Mouse (Mus musculus): Measurements from ENCODE around the gene Vkorc1l1. TPM values are rescaled to one million over a fixed set of nuclear protein-coding genes. Genes with fewer than 3 reads are reported as not detected.

Vkorc1l1 gene
- polyA plus RNA-seq, 1 experiment, result 13.2 TPM

DNA sequence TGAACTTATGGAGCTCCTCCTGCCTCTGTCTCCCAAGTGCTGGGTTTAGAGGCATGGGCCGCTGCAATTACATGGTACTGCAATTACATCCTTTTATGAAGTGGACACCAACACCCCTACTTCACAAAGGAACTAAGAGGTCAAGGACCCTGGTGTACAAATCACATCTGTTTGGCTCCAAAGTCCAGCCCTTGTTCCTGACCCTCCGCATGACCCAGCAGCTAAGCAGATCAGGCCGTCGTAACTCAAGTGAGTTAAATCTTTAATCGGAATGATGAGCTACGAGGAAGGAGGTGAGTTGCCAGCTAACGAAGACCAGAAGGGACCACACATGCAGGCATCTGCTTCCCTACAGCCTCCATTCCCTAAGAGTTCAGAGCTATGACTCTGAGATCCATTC, 80.6 kb downstream of the Vkorc1l1 start:
- Histone ChIP-seq H3K36me3 (ENCODE audit: control insufficient read depth, insufficient read depth) (no peaks in the 10 kb centered on the region), H3K4me3 (no peak overlapping the region), H3K79me2 (ENCODE audit: control insufficient read depth, insufficient read depth) (no peaks in the 10 kb centered on the region), H3K27me3 (ENCODE audit: control insufficient read depth, insufficient read depth, insufficient read length) (no peaks in the 10 kb centered on the region), H3K4me2 (ENCODE audit: low read depth) (no peak overlapping the region), H3ac (ENCODE audit: control insufficient read depth, insufficient read length) (no peak overlapping the region)
- TF ChIP-seq TCF3 (IDR thresholded peaks at IDR 0.05; ENCODE audit: insufficient read length, low read depth) (no peak), REST (IDR thresholded peaks at IDR 0.05; ENCODE audit: insufficient read depth, insufficient read length) (no peak), MYOG (IDR thresholded peaks at IDR 0.05; ENCODE audit: control insufficient read depth in 1 of 3, insufficient read depth in 1 of 3, insufficient read length in 2 of 3, low read depth in 2 of 3) (no peak), POLR2A (IDR thresholded peaks at IDR 0.05; ENCODE audit: insufficient read length, low read depth) (no peak), E2F4 (IDR thresholded peaks at IDR 0.05; ENCODE audit: insufficient read depth) (no peak), POLR2AphosphoS2 (IDR thresholded peaks at IDR 0.05; ENCODE audit: insufficient read length, low read depth) (no peak), SRF (IDR thresholded peaks at IDR 0.05; ENCODE audit: control insufficient read depth, insufficient read length, low read depth) (no peak), USF1 (IDR thresholded peaks at IDR 0.05; ENCODE audit: low read depth) (no peak), MAX (IDR thresholded peaks at IDR 0.05; ENCODE audit: low read depth) (no peak), CEBPB (IDR thresholded peaks at IDR 0.05; ENCODE audit: insufficient read depth, poor library complexity, severe bottlenecking) (no peak), MYOD1 (IDR thresholded peaks at IDR 0.05; ENCODE audit: control insufficient read depth in 1 of 3, insufficient read length in 2 of 3, low read depth in 2 of 3) (no peak), TCF12 (IDR thresholded peaks at IDR 0.05; ENCODE audit: insufficient read depth, poor library complexity, severe bottlenecking) (no peak)

DNA sequence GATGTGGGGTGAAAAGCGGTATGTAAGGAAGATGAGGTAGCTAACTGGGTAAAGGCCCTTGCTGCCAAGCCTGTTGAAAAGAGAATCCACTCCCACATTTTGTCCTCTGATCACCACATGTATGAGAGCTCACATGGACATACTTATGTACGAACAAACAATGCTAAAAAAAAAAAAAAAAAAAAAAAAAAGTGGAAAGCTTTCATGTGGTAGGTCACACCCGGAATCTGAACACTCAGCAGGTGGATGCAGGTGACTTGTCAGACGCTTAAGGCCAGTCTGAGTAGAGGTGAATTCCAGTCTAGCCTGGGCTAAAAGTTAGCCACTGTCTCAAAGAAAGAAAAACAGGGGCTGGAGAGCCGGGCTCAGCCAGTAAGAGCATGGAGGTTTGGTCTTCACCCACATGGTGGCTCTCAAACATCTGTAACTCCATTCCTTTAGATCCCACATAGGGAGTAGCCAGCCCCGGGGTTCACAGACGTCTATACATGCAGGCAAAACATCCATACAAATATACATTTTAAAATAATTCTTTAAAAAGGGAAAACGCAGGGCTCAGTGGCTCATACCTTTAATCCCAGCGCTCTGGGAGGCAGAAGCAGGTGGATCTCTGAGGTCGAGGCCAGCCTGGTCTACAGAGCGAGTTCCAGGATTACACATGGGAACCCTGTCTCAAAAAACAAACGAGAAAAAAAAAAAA, 81.4 kb downstream of the Vkorc1l1 start:
- Histone ChIP-seq H3K36me3 (ENCODE audit: control insufficient read depth, insufficient read depth) (no peaks in the 10 kb centered on the region), H3K27me3 (ENCODE audit: control insufficient read depth, insufficient read depth, insufficient read length) (no peaks in the 10 kb centered on the region), H3ac (ENCODE audit: control insufficient read depth, insufficient read length) (peak overlapping the region; percentile 2), H3K4me2 (ENCODE audit: low read depth) (peak overlapping the region; percentile 85), H3K4me3 (peak overlapping the region; percentile 50), H3K79me2 (ENCODE audit: control insufficient read depth, insufficient read depth) (no peaks in the 10 kb centered on the region)
- TF ChIP-seq TCF3 (IDR thresholded peaks at IDR 0.05; ENCODE audit: insufficient read length, low read depth), result no peak

DNA sequence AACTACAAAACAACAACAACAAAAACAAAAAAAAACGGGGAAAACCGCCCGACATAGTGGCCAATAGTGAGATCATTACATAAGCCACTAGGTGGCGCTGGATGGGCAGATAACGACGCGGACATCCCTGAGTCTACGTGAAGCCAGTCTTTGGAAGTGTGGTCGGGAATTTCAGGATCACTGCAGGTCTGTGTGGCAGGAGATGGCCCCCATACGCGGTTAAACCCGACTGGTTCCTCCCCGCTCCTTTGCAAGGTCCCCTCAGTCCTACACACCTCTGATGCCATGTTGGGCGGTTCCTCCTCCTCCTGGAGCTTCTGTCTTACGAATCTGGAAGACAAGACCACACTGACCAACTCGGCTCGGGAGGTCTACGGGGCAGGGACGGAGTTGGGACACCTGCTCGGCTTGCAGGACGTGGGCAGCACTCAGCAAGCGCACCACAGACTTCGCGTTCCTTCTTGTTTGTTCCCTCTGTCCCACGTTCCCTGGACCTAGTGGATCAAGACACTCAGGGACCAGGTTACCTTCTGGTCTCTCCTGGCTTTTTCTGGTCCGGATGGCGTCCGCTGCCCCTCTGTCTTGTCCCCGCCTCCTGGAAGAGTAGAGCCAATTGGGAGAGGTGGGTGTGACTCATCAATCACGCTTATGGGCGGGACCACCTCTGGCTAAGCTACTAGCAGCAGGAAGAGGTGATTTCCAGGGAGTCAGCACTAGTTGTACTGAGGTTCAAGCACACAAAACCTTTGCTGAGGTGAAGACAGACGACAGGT, 82.2 kb downstream of the Vkorc1l1 start:
- Histone ChIP-seq H3K4me2 (ENCODE audit: low read depth) (peak overlapping the region; percentile 85), H3K4me3 (peak overlapping the region; percentile 50), H3K79me2 (ENCODE audit: control insufficient read depth, insufficient read depth) (no peaks in the 10 kb centered on the region), H3K27me3 (ENCODE audit: control insufficient read depth, insufficient read depth, insufficient read length) (no peaks in the 10 kb centered on the region), H3K36me3 (ENCODE audit: control insufficient read depth, insufficient read depth) (no peaks in the 10 kb centered on the region), H3ac (ENCODE audit: control insufficient read depth, insufficient read length) (peak overlapping the region; percentile 2)
- TF ChIP-seq CEBPB (IDR thresholded peaks at IDR 0.05; ENCODE audit: insufficient read depth, poor library complexity, severe bottlenecking), result no peak
- TF ChIP-seq TCF3 (IDR thresholded peaks at IDR 0.05; ENCODE audit: insufficient read length, low read depth), result no peak
- peak; percentile 62 for TF ChIP-seq POLR2A (IDR thresholded peaks at IDR 0.05; ENCODE audit: insufficient read length, low read depth)
- TF ChIP-seq SRF (IDR thresholded peaks at IDR 0.05; ENCODE audit: control insufficient read depth, insufficient read length, low read depth), result peak; percentile 28
- no peak for TF ChIP-seq REST (IDR thresholded peaks at IDR 0.05; ENCODE audit: insufficient read depth, insufficient read length)
- TF ChIP-seq MYOD1 (IDR thresholded peaks at IDR 0.05; ENCODE audit: control insufficient read depth in 1 of 3, insufficient read length in 2 of 3, low read depth in 2 of 3), result peak in 2 of 3 experiments; percentile 12 to 16
- TF ChIP-seq MAX (IDR thresholded peaks at IDR 0.05; ENCODE audit: low read depth), result no peak
- no peak for TF ChIP-seq USF1 (IDR thresholded peaks at IDR 0.05; ENCODE audit: low read depth)
- peak; percentile 44 for TF ChIP-seq POLR2AphosphoS2 (IDR thresholded peaks at IDR 0.05; ENCODE audit: insufficient read length, low read depth)
- no peak for TF ChIP-seq E2F4 (IDR thresholded peaks at IDR 0.05; ENCODE audit: insufficient read depth)
- no peak for TF ChIP-seq TCF12 (IDR thresholded peaks at IDR 0.05; ENCODE audit: insufficient read depth, poor library complexity, severe bottlenecking)
- TF ChIP-seq MYOG (IDR thresholded peaks at IDR 0.05; ENCODE audit: control insufficient read depth in 1 of 3, insufficient read depth in 1 of 3, insufficient read length in 2 of 3, low read depth in 2 of 3), result no peak

DNA sequence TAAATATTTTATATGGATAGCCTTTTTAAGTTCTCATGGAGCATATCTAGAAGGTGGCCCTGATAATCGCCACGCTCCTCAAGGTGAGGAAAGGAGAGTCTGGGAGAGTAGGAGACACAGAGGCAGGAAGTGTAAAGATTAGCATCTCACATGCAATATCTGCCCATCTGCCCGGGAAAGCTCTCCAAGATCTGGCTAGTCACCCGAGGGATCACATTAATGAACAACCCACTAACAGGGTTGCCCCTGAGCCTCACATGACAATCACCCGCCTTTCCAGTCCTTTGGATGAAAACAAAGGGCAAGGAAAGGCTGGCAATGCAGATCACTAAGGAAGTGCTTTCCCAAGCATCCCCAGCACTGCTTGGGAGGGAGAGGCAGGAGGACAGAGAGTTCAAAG, 85.4 kb downstream of the Vkorc1l1 start:
- Histone ChIP-seq H3K4me2 (ENCODE audit: low read depth) (no peak overlapping the region), H3K27me3 (ENCODE audit: control insufficient read depth, insufficient read depth, insufficient read length) (no peaks in the 10 kb centered on the region)
- no peak for TF ChIP-seq MYOD1 (IDR thresholded peaks at IDR 0.05; ENCODE audit: control insufficient read depth in 1 of 3, insufficient read length in 2 of 3, low read depth in 2 of 3)
- TF ChIP-seq CEBPB (IDR thresholded peaks at IDR 0.05; ENCODE audit: insufficient read depth, poor library complexity, severe bottlenecking), result no peak
- no peak for TF ChIP-seq POLR2A (IDR thresholded peaks at IDR 0.05; ENCODE audit: insufficient read length, low read depth)
- TF ChIP-seq MYOG (IDR thresholded peaks at IDR 0.05; ENCODE audit: control insufficient read depth in 1 of 3, insufficient read depth in 1 of 3, insufficient read length in 2 of 3, low read depth in 2 of 3), result no peak
- TF ChIP-seq TCF12 (IDR thresholded peaks at IDR 0.05; ENCODE audit: insufficient read depth, poor library complexity, severe bottlenecking), result no peak
- no peak for TF ChIP-seq SRF (IDR thresholded peaks at IDR 0.05; ENCODE audit: control insufficient read depth, insufficient read length, low read depth)
- TF ChIP-seq MAX (IDR thresholded peaks at IDR 0.05; ENCODE audit: low read depth), result no peak
- no peak for TF ChIP-seq POLR2AphosphoS2 (IDR thresholded peaks at IDR 0.05; ENCODE audit: insufficient read length, low read depth)
- TF ChIP-seq REST (IDR thresholded peaks at IDR 0.05; ENCODE audit: insufficient read depth, insufficient read length), result no peak
- no peak for TF ChIP-seq USF1 (IDR thresholded peaks at IDR 0.05; ENCODE audit: low read depth)
- no peak for TF ChIP-seq TCF3 (IDR thresholded peaks at IDR 0.05; ENCODE audit: insufficient read length, low read depth)
- TF ChIP-seq E2F4 (IDR thresholded peaks at IDR 0.05; ENCODE audit: insufficient read depth), result no peak

More for the DNA sequence above, 85.4 kb downstream of the Vkorc1l1 start:
- Histone ChIP-seq H3ac (ENCODE audit: control insufficient read depth, insufficient read length) (no peak overlapping the region), H3K4me3 (no peak overlapping the region), H3K36me3 (ENCODE audit: control insufficient read depth, insufficient read depth) (no peaks in the 10 kb centered on the region), H3K79me2 (ENCODE audit: control insufficient read depth, insufficient read depth) (peaks cover 20% of the 10 kb centered on the region)
